ENCODE assay signal across 17 mouse cellular contexts in the genomic region with DNA sequence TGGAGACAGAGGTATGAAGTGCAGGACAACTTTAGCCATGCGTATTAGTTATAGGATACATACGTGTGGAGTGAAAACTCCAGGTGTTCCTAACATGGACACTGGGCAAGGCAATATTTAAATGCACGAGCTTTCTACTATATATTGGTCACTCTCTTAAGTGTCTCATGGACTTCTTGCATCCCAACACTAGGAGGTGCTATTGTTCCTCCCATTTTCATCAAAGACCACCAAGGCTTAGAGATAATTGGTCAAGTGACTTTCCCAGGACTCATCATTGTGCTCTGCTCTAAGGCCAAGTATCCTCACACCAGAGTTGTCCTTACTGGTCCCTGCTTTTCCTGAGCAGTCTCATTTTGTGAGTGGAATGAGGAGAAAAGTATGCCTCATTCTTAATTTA. TPM values are rescaled to one million over a fixed set of nuclear protein-coding genes. Genes with fewer than 3 reads are reported as not detected.
A peak's percentile ranks its signal among the peaks of the same experiment; 100 is the strongest.
DNase-seq lines count a peak whose midpoint lies in the region; ATAC-seq and TF ChIP-seq lines count a peak whose summit lies in the region.
"Had no signal": no experiment of that assay in that cellular context is flagged by ENCODE, and none has a peak within 500 bp of the region (broad histone marks: within the 10 kb centered on the region; RNA-seq: fewer than 3 reads in every experiment).

No protein-coding gene starts in this region.

- H3K36me3 ChIP-seq in hindbrain, postnatal 0 days (ENCODE audit: insufficient read depth, low read length) = no peaks in the 10 kb centered on the region
- H3K36me3 ChIP-seq in hindbrain, embryonic 10.5 days = no peaks in the 10 kb centered on the region
- H3K36me3 ChIP-seq: heart, embryonic 13.5 days; liver, embryonic 13.5 days; neural tube, embryonic 13.5 days had no signal

- peak; percentile 51 for TF ChIP-seq CTCF in hindbrain, postnatal 0 days (IDR thresholded peaks at IDR 0.05; ENCODE audit: low read depth)
- peak; percentile 21; the same call in 1 of the 2 replicates for TF ChIP-seq CTCF in cortical plate, adult 2 months (IDR thresholded peaks at IDR 0.05; ENCODE audit: extremely low read depth, insufficient read depth, low read length)

- no peaks in the 10 kb centered on the region for H3K27me3 ChIP-seq in hindbrain, postnatal 0 days (ENCODE audit: insufficient read depth, low read length)
- H3K27me3 ChIP-seq in hindbrain, embryonic 10.5 days (ENCODE audit: insufficient read depth, poor library complexity, severe bottlenecking) = no peaks in the 10 kb centered on the region
- H3K27me3 ChIP-seq: heart, embryonic 13.5 days; liver, embryonic 13.5 days; megakaryocyte, embryonic 14.5 days; neural tube, embryonic 13.5 days had no signal

- H3K27ac ChIP-seq in hindbrain, postnatal 0 days = no peak overlapping the region
- no peak overlapping the region for H3K27ac ChIP-seq in hindbrain, embryonic 10.5 days
- no peak overlapping the region for H3K27ac ChIP-seq in cortical plate, adult 2 months (ENCODE audit: insufficient read depth, low read length)
- H3K27ac ChIP-seq: heart, embryonic 13.5 days; liver, embryonic 13.5 days; neural tube, embryonic 13.5 days had no signal

- no peaks in the 10 kb centered on the region for H3K4me1 ChIP-seq in hindbrain, postnatal 0 days (ENCODE audit: insufficient read depth, low read length)
- H3K4me1 ChIP-seq in hindbrain, embryonic 10.5 days (replicated peaks) = no peaks in the 10 kb centered on the region
- no peaks in the 10 kb centered on the region for H3K4me1 ChIP-seq in cortical plate, adult 2 months (ENCODE audit: control insufficient read depth, insufficient read depth, low read length)
- H3K4me1 ChIP-seq: heart, embryonic 13.5 days; liver, embryonic 13.5 days; megakaryocyte, embryonic 14.5 days; neural tube, embryonic 13.5 days had no signal

- TF ChIP-seq POLR2A in cortical plate, adult 2 months (IDR thresholded peaks at IDR 0.05; ENCODE audit: extremely low read depth, insufficient read depth, low read length) = no peak

- DNase-seq in hindbrain, postnatal 0 days (ENCODE audit: low spot score) = peak; percentile 45
- no peak for DNase-seq in hindbrain, embryonic 10.5 days (ENCODE audit: low spot score)
- DNase-seq in 3T3-L1 (ENCODE audit: low read depth, low spot score) = peak; percentile 39
- peak; percentile 2 to 16 for DNase-seq in B cell, adult 2 months
- DNase-seq in natural killer cell, adult 2 months (ENCODE audit: low spot score in 2 of 2) = no peak
- no peak for DNase-seq in left cerebral cortex, postnatal 36 days (ENCODE audit: low spot score in 2 of 2)
- DNase-seq: adrenal gland, postnatal 10 days; kidney, postnatal 14 days; layer of hippocampus, postnatal 36 days; liver, embryonic 13.5 days; right cerebral cortex, adult 18-20 months had no signal

- 76% methylated on average over 3 of the region's 3 CpGs for WGBS in hindbrain, postnatal 0 days
- WGBS in hindbrain, embryonic 10.5 days = 73% methylated on average over 3 of the region's 3 CpGs

- no peak overlapping the region for H3K9ac ChIP-seq in hindbrain, postnatal 0 days (replicated peaks; ENCODE audit: low read length)
- H3K9ac ChIP-seq: heart, embryonic 13.5 days; liver, embryonic 13.5 days; neural tube, embryonic 13.5 days had no signal

- ATAC-seq in hindbrain, postnatal 0 days = no peak
- no peak for ATAC-seq in inflammation-experienced regulatory T-cells, adult 6 months
- ATAC-seq: hindbrain, embryonic 16.5 days had no signal

- H3K4me2 ChIP-seq in hindbrain, postnatal 0 days (ENCODE audit: low read depth, low read length) = no peak overlapping the region
- H3K4me2 ChIP-seq: heart, embryonic 13.5 days; liver, embryonic 13.5 days; neural tube, embryonic 13.5 days had no signal

- no peaks in the 10 kb centered on the region for H3K9me3 ChIP-seq in hindbrain, postnatal 0 days (ENCODE audit: low read length)
- H3K9me3 ChIP-seq in hindbrain, embryonic 10.5 days = no peaks in the 10 kb centered on the region
- H3K9me3 ChIP-seq: heart, embryonic 13.5 days; liver, embryonic 13.5 days; neural tube, embryonic 13.5 days had no signal

- intact Hi-C loops in left cerebral cortex, postnatal 36 days (cut with DNase I) = no loop called here

- H3K4me3 ChIP-seq in hindbrain, postnatal 0 days (ENCODE audit: low read length) = no peak overlapping the region
- no peak overlapping the region for H3K4me3 ChIP-seq in hindbrain, embryonic 10.5 days
- H3K4me3 ChIP-seq in cortical plate, adult 2 months (ENCODE audit: insufficient read depth, low read length) = no peak overlapping the region
- H3K4me3 ChIP-seq: heart, embryonic 13.5 days; liver, embryonic 13.5 days; megakaryocyte, embryonic 14.5 days; neural tube, embryonic 13.5 days had no signal

RNA-seq across cellular contexts. Expression of a gene that starts 39.4 kb away (rescaled TPM):
- total RNA-seq in hindbrain, postnatal 0 days (2014; rRNA removed) = 86.5 and 103 TPM in 2 replicates
- 237 and 241 TPM in 2 replicates for polyA plus RNA-seq in hindbrain, postnatal 0 days (2015; fragmentation: Nextera tagmentation; extraction: Ambion mirVana)
- polyA plus RNA-seq in hindbrain, embryonic 10.5 days (2016; fragmentation: Nextera tagmentation; extraction: Ambion mirVana) = 188 and 209 TPM in 2 replicates
- polyA plus RNA-seq in cortical plate, adult 2 months (2012; rRNA removed) = 305 and 312 TPM in 2 replicates
- 100 to 1,000 TPM; 417 to 434 TPM for total RNA-seq in left cerebral cortex, postnatal 36 days (2021)
- polyA plus RNA-seq in inflammation-experienced regulatory T-cells, adult 6 months (2017; shearing (Covaris generic)) = 100 to 1,000 TPM; 360 to 469 (median 363) TPM

Comparison
In these comparisons a context has a peak if more than half of its experiments do, and no peak if none do; other contexts are left out.
1. DNase-seq: peak in hindbrain, postnatal 0 days (single experiment), 3T3-L1 (single experiment) and B cell, adult 2 months (2 of 2); none in hindbrain, embryonic 10.5 days (single experiment), natural killer cell, adult 2 months (0 of 2) and left cerebral cortex, postnatal 36 days (0 of 2).